Mouse (Mus musculus) kidney, embryonic 16.5 days (tissue): ENCODE measurements around the gene Htr2a. TPM values are rescaled to one million over a fixed set of nuclear protein-coding genes. Genes with fewer than 3 reads are reported as not detected.
A peak's percentile ranks its signal among the peaks of the same experiment; 100 is the strongest.

Source experiments
- ATAC-seq: fragments of 200-750 bp; cut with Nextera tagmentation; 2 replicates; pipeline ENCODE4 v1.8.0; 2017; ENCODE audit warnings: moderate TSS enrichment; ENCODE audit not compliant: low FRiP score, low TSS enrichment
- H3K27ac ChIP-seq: fragments of 300-500 bp; sonication (generic); 2 replicates; pipeline ENCODE4 v1.5.1; 2014; ENCODE audit warnings: low read length
- H3K27me3 ChIP-seq: fragments of 300-500 bp; sonication (generic); 2 replicates; pipeline ENCODE4 v1.6.1; 2014; ENCODE audit warnings: low read length, control low read depth, mixed read lengths; ENCODE audit not compliant: insufficient read depth
- H3K36me3 ChIP-seq: fragments of 300-500 bp; sonication (generic); 2 replicates; pipeline ENCODE4 v1.6.1; 2014; ENCODE audit warnings: low read length, control low read depth, mixed read lengths; ENCODE audit not compliant: insufficient read depth
- H3K4me1 ChIP-seq: fragments of 300-500 bp; sonication (generic); 2 replicates; pipeline ENCODE4 v1.6.1; 2014; ENCODE audit warnings: low read length, control low read depth, mixed read lengths; ENCODE audit not compliant: insufficient read depth
- H3K4me2 ChIP-seq: fragments of 300-500 bp; sonication (generic); replicated peaks from 2 replicates; pipeline ENCODE4 v1.6.1; 2014; ENCODE audit warnings: low read depth, low read length
- H3K4me3 ChIP-seq: fragments of 300-500 bp; sonication (generic); 2 replicates; pipeline ENCODE4 v1.5.1; 2014; ENCODE audit warnings: mild to moderate bottlenecking, low read length
- H3K9ac ChIP-seq: fragments of 300-500 bp; sonication (generic); replicated peaks from 2 replicates; pipeline ENCODE4 v1.6.1; 2014; ENCODE audit warnings: low read length
- H3K9me3 ChIP-seq: fragments of 300-500 bp; sonication (generic); 2 replicates; pipeline ENCODE4 v1.6.1; 2016; ENCODE audit warnings: low read length, control low read depth
- WGBS: fragments of 180-500 bp; shearing (Covaris S2); extraction: QIAGEN DNeasy Blood & Tissue Kit; methylation state at CpG from one replicate; pipeline ENCODE4 v1.1.7; 2014; 5-methylcytosine and 5-hydroxymethylcytosine counted together
- polyA plus RNA-seq: library from polyadenylated mRNA; unstranded; fragments of >200 nt; fragmentation: Nextera tagmentation; extraction: Ambion mirVana; gene quantifications from 2 replicates; pipeline ENCODE4 v1.2.1, GENCODE M21; 2015

Gene Htr2a
- polyA plus RNA-seq, 1 experiment from 2014 or later = 0.41 TPM

DNA sequence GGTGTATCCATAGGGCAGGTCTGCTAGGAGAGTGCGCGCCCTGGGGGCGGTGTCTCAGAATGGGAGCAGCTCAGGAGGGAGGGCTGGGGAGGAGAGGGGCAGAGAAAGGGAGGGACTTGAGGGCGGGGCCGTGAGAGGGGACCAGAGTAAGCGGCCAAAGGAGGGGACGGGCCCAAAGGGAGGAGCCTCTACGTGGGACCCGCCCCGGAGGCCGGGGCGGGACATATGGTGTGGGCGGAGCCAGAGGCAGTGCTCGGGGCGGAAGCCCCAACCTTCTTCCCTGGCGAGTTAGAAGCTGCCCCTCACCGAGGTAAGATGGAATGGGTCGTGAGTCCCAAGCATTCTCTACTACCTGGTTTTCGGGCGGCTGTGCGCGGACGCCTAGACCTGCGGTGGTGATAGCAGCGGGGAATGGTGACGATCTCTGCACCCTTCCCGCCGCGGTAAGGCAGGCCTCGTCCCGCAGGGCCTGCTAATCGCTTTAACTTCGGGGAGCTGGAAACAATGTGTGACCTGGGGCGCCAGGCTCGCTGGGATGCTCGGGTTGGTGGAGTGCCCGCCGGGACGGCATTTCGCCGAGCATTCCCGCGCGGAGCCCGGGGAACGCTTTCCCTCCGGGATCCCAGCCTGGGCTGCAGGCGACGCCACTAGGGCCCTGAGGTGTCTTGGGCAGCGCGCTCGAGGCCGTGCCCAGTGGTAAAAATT is 91.6 kb downstream of the Htr2a start, which contains the start of gene Esd:
Gene Esd, plus strand, starts transcription at position 219 of the 705 bp plus-strand sequence.
- Histone ChIP-seq H3K4me1 (peaks cover 32% of the 10 kb centered on the region), H3K27me3 (no peaks in the 10 kb centered on the region), H3K9ac (peak within 1 kb of the TSS; percentile 89), H3K4me2 (peak within 1 kb of the TSS; percentile 73), H3K4me3 (peak within 1 kb of the TSS; percentile 72), H3K9me3 (no peaks in the 10 kb centered on the region), H3K27ac (peak within 1 kb of the TSS; percentile 96), H3K36me3 (peaks cover 18% of the 10 kb centered on the region)
- ATAC-seq = peak; percentile 97
- WGBS = under 1% methylated on average over 53 of the region's 53 CpGs

DNA sequence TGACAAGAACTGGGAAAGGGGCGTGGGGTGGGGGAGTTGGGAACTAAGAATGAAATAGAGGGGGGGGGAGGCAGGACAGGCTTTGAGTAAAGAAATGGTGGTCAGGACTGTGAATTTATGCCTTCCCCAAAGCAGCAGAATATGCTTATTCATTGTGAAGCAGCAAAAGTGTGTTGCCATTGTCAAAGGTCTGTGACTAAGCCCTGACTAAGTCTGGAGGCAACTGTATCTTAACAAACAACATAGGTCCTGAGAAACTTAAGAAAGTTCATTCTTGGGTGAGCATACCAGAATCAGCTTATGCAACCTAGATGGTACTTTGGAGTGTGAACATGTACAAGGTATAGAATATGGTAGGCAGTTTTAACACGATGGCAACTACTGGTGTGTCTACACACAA is 92.8 kb downstream of the Htr2a start:
- H3K36me3 ChIP-seq = peaks cover 24% of the 10 kb centered on the region
- no peak overlapping the region for H3K27ac ChIP-seq
- WGBS = 60% methylated on average over 2 of the region's 2 CpGs
- H3K4me1 ChIP-seq = peaks cover 24% of the 10 kb centered on the region
- peak overlapping the region; percentile 72 for H3K4me3 ChIP-seq
- no peak for ATAC-seq
- H3K4me2 ChIP-seq = peak overlapping the region; percentile 73
- no peaks in the 10 kb centered on the region for H3K9me3 ChIP-seq
- H3K9ac ChIP-seq = peak overlapping the region; percentile 48
- no peaks in the 10 kb centered on the region for H3K27me3 ChIP-seq

DNA sequence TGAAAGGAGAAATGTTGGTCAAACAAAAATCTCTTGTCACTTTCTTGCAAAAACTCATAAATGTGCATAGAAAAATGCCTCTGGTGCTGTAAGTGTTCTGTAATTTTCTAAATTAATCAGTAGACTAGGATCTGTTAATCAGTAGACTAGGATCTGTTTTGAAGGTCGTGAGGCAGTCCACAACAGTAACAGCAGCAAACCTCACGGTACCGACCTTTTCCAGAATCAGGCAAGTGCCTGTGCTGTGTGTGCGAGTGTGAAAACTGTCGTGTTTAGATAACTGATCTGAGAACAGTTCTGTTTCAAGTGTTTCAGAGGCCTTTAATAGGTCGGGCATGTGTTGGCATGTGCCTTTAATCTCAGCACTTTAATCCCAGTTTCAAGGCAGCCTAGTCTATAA is 94.8 kb downstream of the Htr2a start:
- Histone ChIP-seq H3K4me2 (peak overlapping the region; percentile 18; the same call in 1 of the 2 replicates), H3K9me3 (no peaks in the 10 kb centered on the region), H3K27ac (peak overlapping the region; percentile 20; the same call in 1 of the 2 replicates), H3K4me1 (peaks cover 24% of the 10 kb centered on the region), H3K9ac (0 out of 2 replicates have a peak overlapping the region, but pooled peaks have one; percentile 4), H3K27me3 (no peaks in the 10 kb centered on the region), H3K36me3 (peaks cover 36% of the 10 kb centered on the region), H3K4me3 (peak overlapping the region; percentile 10; the same call in 1 of the 2 replicates)
- no peak for ATAC-seq
- WGBS = 71% methylated on average over 6 of the region's 6 CpGs

DNA sequence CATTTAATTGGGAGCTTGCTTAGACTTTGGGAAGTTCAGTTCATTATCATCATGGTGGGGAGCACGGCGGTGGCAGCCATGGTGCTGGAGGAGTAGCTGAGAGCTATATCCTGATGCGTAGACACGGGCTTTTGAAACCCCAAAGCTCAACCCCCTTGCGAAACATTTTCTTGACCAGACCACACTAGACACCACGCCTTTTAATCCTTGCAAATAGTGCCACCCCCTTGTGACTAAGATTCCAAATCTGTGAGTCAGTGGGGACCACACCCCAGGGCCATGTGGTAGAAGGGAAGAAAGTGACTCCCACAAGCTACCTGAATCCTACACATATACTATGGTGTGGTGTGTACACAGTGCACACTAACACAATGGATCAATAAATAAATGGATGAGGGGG is 96.2 kb downstream of the Htr2a start:
- H3K9me3 ChIP-seq = no peaks in the 10 kb centered on the region

More for the DNA sequence above, 96.2 kb downstream of the Htr2a start:
- 96% methylated on average over 6 of the region's 6 CpGs for WGBS
- ATAC-seq = no peak
- Histone ChIP-seq H3K9ac (no peak overlapping the region), H3K27ac (no peak overlapping the region), H3K4me1 (peaks cover 19% of the 10 kb centered on the region), H3K36me3 (peaks cover 50% of the 10 kb centered on the region), H3K4me2 (no peak overlapping the region), H3K4me3 (no peak overlapping the region), H3K27me3 (no peaks in the 10 kb centered on the region)

Other genes starting within 250 kb of the Htr2a start
- 431 and 472 TPM in 2 replicates for gene Esd, start 91.5 kb downstream of the Htr2a start, polyA plus RNA-seq